Mouse (Mus musculus) c-Kit-negative CD71-positive TER-119-positive erythroid progenitor cells, embryonic 14.5 days (primary cell): Measurements from ENCODE around the gene Dnah9.

Source experiments
- DNase-seq: peaks from one replicate; pipeline ENCODE4 v3.0.0-alpha.2; 2013; ENCODE audit warnings: low read depth, low spot score

Dnah9 gene

DNA sequence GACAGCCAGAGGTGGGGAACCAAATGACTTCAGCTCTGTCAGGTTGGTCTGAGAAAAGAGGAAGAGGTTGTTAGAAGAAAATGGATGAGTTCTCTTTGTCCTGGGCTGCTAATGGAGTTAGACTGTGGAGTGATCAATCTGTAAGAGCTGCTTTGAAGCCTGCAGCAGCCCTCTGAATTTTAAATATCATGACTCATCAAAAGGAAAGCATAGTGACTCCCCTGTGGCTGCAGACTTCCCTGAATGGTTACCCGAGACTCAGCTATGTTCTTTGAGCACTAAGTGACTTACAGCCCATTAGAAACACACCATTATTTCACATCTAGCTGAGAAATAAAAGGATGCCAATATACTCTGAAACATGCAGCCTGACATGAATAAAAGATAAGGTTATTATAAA lies 240.4 kb downstream of the Dnah9 start:
- no peak for DNase-seq

- no peak for DNase-seq
Observed at GRCm38 (mm10) chr11:65918480-65919236, 249.7 kb downstream of the Dnah9 start.

DNA sequence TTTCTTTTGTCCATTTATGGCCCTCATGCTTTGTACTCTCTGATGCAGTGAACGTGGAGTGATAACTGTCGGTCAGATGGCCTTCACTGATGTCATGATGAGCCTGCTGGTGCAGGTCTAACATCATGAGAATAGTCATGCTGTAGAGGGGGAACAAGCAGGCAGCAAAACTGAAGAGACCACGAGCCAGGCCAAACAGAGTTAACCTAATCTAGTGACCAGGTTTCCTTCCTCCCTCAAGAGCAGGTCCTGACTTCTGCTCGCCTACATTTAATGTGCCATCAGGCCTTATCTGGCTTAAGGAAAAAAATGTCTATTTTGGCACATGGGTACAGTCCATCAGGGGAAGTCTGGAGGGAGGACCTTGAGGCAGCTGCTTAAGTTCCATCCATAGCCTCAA lies 259.2 kb downstream of the Dnah9 start:
- DNase-seq = no peak

- DNase-seq = no peak
Observed at GRCm38 (mm10) chr11:65905487-65905886, 262.9 kb downstream of the Dnah9 start.

- no peak for DNase-seq
Observed at GRCm38 (mm10) chr11:65903944-65904343, 264.4 kb downstream of the Dnah9 start.

DNA sequence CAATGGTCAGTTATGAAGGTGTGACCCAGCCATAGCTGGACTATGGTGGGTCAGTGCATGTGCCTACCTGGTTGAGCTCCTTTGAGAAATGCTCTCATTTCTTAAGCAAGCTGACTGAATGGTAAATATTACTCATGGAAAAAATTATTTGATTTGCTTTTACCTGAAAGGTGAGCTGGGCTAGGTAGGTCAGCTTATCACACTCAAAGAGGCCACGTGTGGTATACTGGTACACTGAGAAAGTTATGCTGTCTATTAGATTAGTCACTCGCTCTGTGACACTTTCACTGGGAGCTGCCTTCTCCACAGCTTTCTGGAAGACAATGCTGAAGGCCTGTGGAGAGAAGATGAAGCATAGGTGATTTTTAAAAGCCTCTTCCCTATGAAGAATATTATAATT lies 286.9 kb downstream of the Dnah9 start:
- DNase-seq = no peak

DNA sequence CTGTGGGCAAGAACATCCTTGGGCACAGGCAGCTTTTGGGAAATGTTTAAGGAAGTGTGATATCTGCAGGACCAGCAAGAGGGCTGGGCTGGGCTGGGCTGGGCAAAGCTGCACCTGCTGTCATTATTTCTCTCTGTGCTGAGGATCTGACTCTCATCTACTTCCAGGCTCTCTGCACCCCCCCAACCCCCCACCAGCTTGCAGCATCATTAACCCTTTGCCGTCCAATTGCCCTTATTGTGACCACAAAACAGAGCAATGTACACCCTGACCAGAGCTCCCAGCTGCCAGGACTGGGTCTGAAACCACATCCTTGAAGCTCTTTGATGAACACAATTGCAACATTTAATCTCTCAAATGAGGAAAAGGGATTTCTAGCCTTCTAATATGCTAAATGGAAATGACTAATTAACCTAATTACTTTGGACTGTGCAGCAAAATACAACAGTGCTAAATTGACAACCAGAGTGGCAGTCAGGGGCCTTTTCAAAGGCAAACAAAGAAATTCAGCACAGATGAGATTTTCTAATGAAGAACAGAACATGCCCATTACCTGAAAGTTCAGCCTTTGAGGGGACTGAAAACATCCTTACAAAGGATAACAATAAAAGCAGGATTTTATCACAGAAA lies 291.1 kb downstream of the Dnah9 start:
- no peak for DNase-seq

- no peak for DNase-seq
Observed at GRCm38 (mm10) chr11:65861476-65861875, 306.9 kb downstream of the Dnah9 start.

- no peak for DNase-seq
Observed at GRCm38 (mm10) chr11:65852066-65852465, 316.3 kb downstream of the Dnah9 start.

DNA sequence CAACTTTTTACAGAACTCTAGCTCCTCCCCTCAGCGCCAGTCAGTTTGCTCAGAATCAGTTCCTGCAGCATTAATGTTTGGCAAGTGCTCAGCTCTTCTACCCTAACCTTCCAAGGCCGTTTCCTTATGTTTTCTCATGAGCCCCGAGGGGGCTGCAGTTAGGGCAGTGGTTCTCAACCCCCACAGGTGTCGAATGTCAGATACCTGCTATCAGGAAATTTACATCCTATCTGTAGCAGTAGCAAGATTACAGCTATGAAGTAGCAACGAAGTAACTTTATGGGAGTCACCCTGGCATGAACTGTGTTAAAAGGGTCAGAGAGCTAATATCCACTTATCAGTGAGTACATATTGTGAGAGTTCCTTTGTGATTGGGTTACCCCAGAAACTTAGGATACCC lies 321.9 kb downstream of the Dnah9 start:
- DNase-seq = no peak

DNA sequence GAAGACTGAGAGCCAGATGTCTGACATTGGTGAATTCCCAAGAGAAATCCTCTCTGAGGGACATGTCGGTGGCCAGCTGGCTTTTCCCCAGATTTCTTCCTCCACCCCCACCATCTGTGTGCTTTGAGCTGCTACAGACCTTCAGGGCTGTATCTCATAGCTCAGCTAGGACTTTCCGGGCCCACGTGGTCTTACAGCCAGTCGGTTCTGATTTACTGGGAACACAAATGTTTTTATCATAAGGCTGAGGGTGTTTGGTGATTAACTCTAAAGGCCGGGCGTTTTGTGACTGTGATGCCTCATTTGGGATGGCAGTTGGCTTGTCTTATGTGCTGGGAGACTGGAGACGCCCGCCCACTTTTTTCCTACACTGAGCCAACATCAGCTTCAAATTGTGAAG lies 329.4 kb downstream of the Dnah9 start:
- DNase-seq = no peak

- DNase-seq = no peak
Observed at GRCm38 (mm10) chr11:65824556-65824955, 343.8 kb downstream of the Dnah9 start.

DNA sequence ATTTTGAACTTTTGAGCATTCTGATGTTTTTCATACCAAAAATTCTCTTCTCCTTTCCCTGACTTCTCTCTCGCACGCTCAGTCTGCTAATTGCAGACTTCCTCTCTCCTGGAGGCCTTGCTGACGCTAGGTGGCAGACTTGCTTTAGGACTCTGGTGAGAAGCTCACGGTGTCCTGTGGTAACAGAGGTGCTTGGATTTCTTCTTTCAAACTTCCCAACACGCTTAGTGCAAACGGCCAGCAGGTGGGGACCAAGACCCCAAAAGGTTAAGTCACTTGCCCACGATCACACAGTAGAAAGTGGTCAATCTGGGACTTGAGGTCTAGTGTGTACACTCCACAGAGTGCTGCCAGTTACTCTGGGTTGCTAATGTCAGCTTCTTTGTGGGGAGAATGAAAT lies 347.5 kb downstream of the Dnah9 start:
- DNase-seq = no peak

- no peak for DNase-seq
Observed at GRCm38 (mm10) chr11:65820280-65820679, 348.1 kb downstream of the Dnah9 start.

DNA sequence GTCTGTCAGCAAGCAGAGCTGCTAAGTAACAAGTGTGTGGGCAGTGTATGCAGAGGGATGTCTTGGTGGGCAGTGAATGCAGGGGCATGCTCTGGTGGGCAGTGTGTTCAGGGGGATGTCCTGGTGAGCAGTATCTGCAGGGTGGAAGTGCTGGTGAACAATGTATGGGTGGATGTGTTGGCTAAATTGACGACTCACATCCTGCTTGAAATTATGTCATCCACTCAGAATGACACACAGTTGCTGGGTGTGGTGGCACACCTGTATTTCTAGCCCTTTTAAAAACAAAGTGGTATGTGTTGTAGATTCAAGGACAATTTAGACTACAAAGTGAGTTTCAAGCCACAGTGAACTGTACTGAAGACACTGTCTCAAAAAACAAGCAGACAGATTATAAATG lies 350.2 kb downstream of the Dnah9 start:
- DNase-seq = no peak

GRCm38 (mm10) chr11:65816237-65816636 lies 352.1 kb downstream of the Dnah9 start:
- no peak for DNase-seq

DNA sequence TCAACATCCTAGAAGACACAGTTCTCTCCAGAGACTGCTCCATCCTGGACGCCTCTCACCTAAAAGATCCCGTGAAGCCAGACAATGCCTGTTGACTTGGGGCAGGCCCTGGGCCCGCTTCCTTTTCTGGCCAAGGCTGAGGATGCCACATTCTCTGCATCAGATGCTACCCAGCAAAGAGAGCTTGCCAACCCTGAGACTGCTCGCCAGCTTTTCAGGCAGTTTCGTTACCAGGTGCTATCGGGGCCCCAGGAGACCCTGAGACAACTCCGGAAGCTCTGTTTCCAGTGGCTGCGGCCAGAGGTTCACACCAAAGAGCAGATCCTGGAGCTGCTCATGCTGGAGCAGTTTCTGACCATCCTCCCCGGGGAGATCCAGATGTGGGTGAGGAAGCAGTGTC lies 354.0 kb downstream of the Dnah9 start:
- no peak for DNase-seq

- DNase-seq = no peak
Observed at GRCm38 (mm10) chr11:65812088-65812487, 356.3 kb downstream of the Dnah9 start.

GRCm38 (mm10) chr11:65807601-65808000 lies 360.8 kb downstream of the Dnah9 start:
- DNase-seq = no peak

GRCm38 (mm10) chr11:65806909-65807504 lies 361.3 kb downstream of the Dnah9 start, which contains the start of gene Zkscan6:
TSS of gene Zkscan6 (plus strand) at chr11:65807175.
- peak; percentile 94 for DNase-seq

- no peak for DNase-seq
Observed at GRCm38 (mm10) chr11:65806321-65806904, 361.9 kb downstream of the Dnah9 start.

DNA sequence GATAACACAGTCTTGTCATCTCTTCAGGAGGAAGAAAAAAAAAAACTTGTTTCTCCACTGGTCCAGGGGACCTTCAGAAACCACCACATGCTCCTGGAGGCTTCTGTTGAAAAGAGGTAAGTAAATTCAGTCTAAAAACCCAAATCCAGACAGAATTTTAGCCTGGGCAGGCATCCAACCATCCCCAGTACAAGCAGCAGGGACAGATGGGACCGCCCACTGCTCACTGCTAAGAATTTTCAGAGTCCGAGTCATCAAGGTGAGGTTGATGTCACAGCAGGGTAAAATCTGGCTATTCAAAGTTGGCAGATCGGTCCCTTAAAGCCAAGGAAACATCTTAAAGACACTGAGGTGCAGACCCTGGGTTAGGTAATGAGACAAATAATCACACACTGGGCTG lies 366.5 kb downstream of the Dnah9 start:
- DNase-seq = no peak

GRCm38 (mm10) chr11:65795896-65796295 lies 372.5 kb downstream of the Dnah9 start:
- DNase-seq = no peak
